Mouse (Mus musculus): Measurements from ENCODE around the gene Baiap3. TPM values are rescaled to one million over a fixed set of nuclear protein-coding genes. Genes with fewer than 3 reads are reported as not detected.
"Not testable (repeated sequence)": the region's sequence is repeated elsewhere in the genome, so short reads cannot be mapped to it uniquely, and the experiment has no call there.

Gene Baiap3
- polyA plus RNA-seq, 1 experiment = not detected

- no peak overlapping the region for H3K27ac ChIP-seq (ENCODE audit: insufficient read depth, low read depth, low read length)
- TF ChIP-seq POLR2A (IDR thresholded peaks at IDR 0.05; ENCODE audit: insufficient read depth, low read depth, low read length) = no peak
- no peak for TF ChIP-seq CTCF (IDR thresholded peaks at IDR 0.05; ENCODE audit: insufficient read depth, low read depth, low read length)
- peaks cover 37% of the 10 kb centered on the region for H3K4me1 ChIP-seq (ENCODE audit: control insufficient read depth, insufficient read depth, low read length)
- 10% methylated on average over 10 of the region's 10 CpGs for WGBS
- H3K4me3 ChIP-seq (ENCODE audit: insufficient read depth, low read depth, low read length) = peak overlapping the region; percentile 16
These were observed 2.4 kb downstream of the Baiap3 start for GRCm38 (mm10) chr17:25253760-25254159.

DNA sequence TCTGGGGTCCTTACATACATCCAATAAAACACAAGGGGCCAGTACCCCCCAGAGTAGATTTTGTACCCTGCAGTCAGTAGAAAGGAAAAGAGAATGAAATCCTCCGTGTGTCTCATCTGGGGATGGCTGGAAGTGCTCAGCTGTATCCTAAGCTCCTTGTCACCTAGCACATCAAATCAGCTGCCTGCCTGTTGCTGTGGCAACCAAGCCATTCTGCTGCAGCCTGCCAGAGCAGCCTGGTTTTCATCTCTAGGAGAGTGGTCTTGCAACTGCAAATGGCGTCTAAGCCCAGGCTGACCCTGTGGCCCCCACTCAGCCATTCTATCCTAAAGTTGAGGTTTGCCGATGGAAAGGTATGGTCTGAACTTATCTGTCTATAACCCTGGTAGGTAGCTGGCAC is 3.5 kb downstream of the Baiap3 start:
- TF ChIP-seq POLR2A (IDR thresholded peaks at IDR 0.05; ENCODE audit: insufficient read depth, low read depth, low read length) = no peak
- TF ChIP-seq CTCF (IDR thresholded peaks at IDR 0.05; ENCODE audit: insufficient read depth, low read depth, low read length) = no peak
- no peak overlapping the region for H3K27ac ChIP-seq (ENCODE audit: insufficient read depth, low read depth, low read length)
- 57% methylated on average over 3 of the region's 3 CpGs for WGBS
- H3K4me3 ChIP-seq (ENCODE audit: insufficient read depth, low read depth, low read length) = no peak overlapping the region
- peaks cover 32% of the 10 kb centered on the region for H3K4me1 ChIP-seq (ENCODE audit: control insufficient read depth, insufficient read depth, low read length)

DNA sequence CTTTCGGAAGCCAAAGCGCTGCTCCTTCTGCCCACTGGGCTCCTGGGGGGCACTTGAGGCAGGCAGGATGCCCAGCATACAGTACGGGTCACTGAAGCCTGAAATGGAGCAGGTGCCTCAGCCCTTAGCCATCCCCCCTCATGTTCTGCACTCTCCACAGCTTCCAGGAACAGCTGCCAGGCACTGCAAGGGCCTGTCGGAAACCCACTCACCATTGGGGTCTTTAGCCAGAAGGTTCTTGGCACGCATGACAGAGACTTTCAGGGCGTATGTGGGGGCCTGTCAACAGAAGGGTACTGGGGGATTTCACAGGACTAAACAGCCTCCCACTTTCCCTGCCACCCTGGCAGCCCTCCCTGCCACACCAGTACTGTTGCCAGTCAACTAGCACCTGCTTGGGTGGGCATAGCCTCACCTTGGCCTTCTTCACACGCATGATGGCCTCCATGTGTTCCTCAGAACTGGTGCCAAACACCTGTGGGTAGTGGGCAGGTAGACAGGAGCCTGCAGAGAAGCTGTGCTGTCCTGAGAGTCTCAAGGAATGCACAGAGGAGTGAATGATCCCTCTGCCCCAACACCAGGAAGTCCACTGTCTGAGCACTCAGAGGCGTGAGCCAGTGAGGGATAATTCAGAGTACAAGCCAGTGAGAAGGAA is 5.9 kb downstream of the Baiap3 start:
- WGBS = 60% methylated on average over 8 of the region's 8 CpGs
- Histone ChIP-seq H3K4me1 (ENCODE audit: control insufficient read depth, insufficient read depth, low read length) (peaks cover 20% of the 10 kb centered on the region), H3K27ac (ENCODE audit: insufficient read depth, low read depth, low read length) (no peak overlapping the region), H3K4me3 (ENCODE audit: insufficient read depth, low read depth, low read length) (no peak overlapping the region)
- TF ChIP-seq CTCF (IDR thresholded peaks at IDR 0.05; ENCODE audit: insufficient read depth, low read depth, low read length) (no peak), POLR2A (IDR thresholded peaks at IDR 0.05; ENCODE audit: insufficient read depth, low read depth, low read length) (no peak)

DNA sequence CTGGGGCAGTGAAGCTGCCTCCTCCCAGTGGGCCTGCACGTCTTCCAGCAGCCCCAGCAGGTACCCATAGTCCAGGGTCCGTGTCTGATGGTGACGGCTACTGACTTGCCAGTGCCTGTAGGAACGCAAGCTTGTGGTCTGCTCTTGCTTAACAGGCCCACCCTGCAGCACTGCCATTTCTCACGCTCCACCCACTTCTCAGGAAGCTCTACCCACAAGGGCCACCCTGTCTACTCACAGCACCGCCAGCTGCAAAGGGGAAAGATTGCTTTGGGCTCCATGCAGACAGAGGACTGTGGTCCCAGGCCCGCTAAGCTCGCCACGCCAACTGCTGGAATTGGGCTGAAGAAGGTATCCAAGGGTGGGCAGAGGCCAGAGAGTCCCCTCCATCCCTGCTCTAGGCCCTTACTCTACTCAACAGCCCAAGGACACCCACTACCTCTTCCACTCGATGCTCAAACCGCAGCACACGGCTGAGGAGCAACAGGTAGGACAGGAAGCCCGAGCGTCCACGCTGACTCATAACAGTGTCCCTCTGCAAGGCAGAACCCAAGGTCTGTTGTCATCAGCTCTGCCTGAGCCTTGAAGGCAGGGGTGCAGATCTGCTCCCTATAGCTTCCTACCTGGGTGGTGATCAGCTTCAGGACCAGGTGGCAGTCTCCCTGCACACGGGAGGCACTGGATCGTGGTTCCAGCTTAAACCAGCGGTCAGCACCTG is 8.0 kb downstream of the Baiap3 start:
- TF ChIP-seq POLR2A (IDR thresholded peaks at IDR 0.05; ENCODE audit: insufficient read depth, low read depth, low read length) = no peak
- no peak for TF ChIP-seq CTCF (IDR thresholded peaks at IDR 0.05; ENCODE audit: insufficient read depth, low read depth, low read length)

GRCm38 (mm10) chr17:25244239-25244638 is 11.9 kb downstream of the Baiap3 start:
- Histone ChIP-seq H3K4me3 (ENCODE audit: insufficient read depth, low read depth, low read length) (no peak overlapping the region), H3K4me1 (ENCODE audit: control insufficient read depth, insufficient read depth, low read length) (peaks cover 8% of the 10 kb centered on the region), H3K27ac (ENCODE audit: insufficient read depth, low read depth, low read length) (no peak overlapping the region)
- TF ChIP-seq POLR2A (IDR thresholded peaks at IDR 0.05; ENCODE audit: insufficient read depth, low read depth, low read length) (no peak), CTCF (IDR thresholded peaks at IDR 0.05; ENCODE audit: insufficient read depth, low read depth, low read length) (no peak)
- 89% methylated on average over 16 of the region's 16 CpGs for WGBS

More for the DNA sequence above, 8.0 kb downstream of the Baiap3 start:
- H3K27ac ChIP-seq (ENCODE audit: insufficient read depth, low read depth, low read length) = no peak overlapping the region
- H3K4me1 ChIP-seq (ENCODE audit: control insufficient read depth, insufficient read depth, low read length) = peaks cover 3% of the 10 kb centered on the region
- H3K4me3 ChIP-seq (ENCODE audit: insufficient read depth, low read depth, low read length) = no peak overlapping the region
- 81% methylated on average over 18 of the region's 18 CpGs for WGBS

DNA sequence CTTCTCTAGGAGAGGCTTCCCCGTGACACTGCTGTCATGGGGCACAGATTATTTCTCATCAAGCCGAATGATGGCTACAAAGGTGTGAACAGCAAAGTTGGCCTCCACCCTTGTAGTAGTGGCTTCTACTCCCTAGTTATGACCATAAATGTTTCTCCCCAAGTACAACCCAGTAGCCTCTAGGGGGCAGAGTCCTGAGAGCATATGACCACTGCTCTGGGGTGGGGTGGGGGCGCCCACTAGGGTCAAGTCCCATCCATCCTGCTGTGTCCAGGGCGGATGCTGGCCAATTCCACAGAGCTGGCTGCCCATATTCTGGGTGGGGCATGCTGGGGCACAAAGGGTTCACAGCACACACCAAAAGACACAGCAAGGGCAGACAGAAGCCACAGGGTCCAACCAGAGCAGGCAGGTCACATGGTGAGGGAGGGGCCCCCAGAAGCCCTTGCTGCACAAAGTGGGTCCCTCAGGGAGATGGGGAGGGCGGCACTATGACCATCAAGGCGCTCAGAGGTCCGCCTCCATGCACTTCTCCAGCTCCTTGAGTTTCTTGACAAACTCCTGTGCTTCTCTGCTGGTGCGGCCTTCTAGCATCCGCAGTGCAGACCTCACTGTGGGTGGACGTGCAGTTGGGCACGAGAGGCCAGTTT is 12.9 kb downstream of the Baiap3 start:
- Histone ChIP-seq H3K4me3 (ENCODE audit: insufficient read depth, low read depth, low read length) (no peak overlapping the region), H3K27ac (ENCODE audit: insufficient read depth, low read depth, low read length) (no peak overlapping the region), H3K4me1 (ENCODE audit: control insufficient read depth, insufficient read depth, low read length) (peaks cover 8% of the 10 kb centered on the region)
- no peak for TF ChIP-seq POLR2A (IDR thresholded peaks at IDR 0.05; ENCODE audit: insufficient read depth, low read depth, low read length)
- no peak for TF ChIP-seq CTCF (IDR thresholded peaks at IDR 0.05; ENCODE audit: insufficient read depth, low read depth, low read length)
- 88% methylated on average over 11 of the region's 11 CpGs for WGBS

- Histone ChIP-seq H3K4me1 (ENCODE audit: control insufficient read depth, insufficient read depth, low read length) (peaks cover 8% of the 10 kb centered on the region), H3K4me3 (ENCODE audit: insufficient read depth, low read depth, low read length) (peak within 1 kb of the TSS; percentile 76), H3K27ac (ENCODE audit: insufficient read depth, low read depth, low read length) (peak within 1 kb of the TSS; percentile 47; the same call in 1 of the 2 replicates)
- TF ChIP-seq POLR2A (IDR thresholded peaks at IDR 0.05; ENCODE audit: insufficient read depth, low read depth, low read length) (peak; percentile 91), CTCF (IDR thresholded peaks at IDR 0.05; ENCODE audit: insufficient read depth, low read depth, low read length) (no peak)
- WGBS = under 1% methylated on average over 79 of the region's 80 CpGs
These were observed 16.2 kb downstream of the Baiap3 start, which contains the start of the genes Gnptg and Tsr3 for GRCm38 (mm10) chr17:25239695-25240636. TSS of gene Gnptg (minus strand) at chr17:25240124. TSS of gene Tsr3 (plus strand) at chr17:25240170.

- H3K27ac ChIP-seq (ENCODE audit: insufficient read depth, low read depth, low read length) = no peak overlapping the region
- TF ChIP-seq POLR2A (IDR thresholded peaks at IDR 0.05; ENCODE audit: insufficient read depth, low read depth, low read length) = no peak
- WGBS = 76% methylated on average over 9 of the region's 9 CpGs
- H3K4me1 ChIP-seq (ENCODE audit: control insufficient read depth, insufficient read depth, low read length) = no peaks in the 10 kb centered on the region
- no peak overlapping the region for H3K4me3 ChIP-seq (ENCODE audit: insufficient read depth, low read depth, low read length)
These were observed 20.5 kb downstream of the Baiap3 start for GRCm38 (mm10) chr17:25235635-25236034.

- not testable (repeated sequence) for H3K4me1 ChIP-seq (ENCODE audit: control insufficient read depth, insufficient read depth, low read length); H3K4me3 ChIP-seq (ENCODE audit: insufficient read depth, low read depth, low read length); H3K27ac ChIP-seq (ENCODE audit: insufficient read depth, low read depth, low read length)
- WGBS = 80% methylated on average over 7 of the region's 11 CpGs
These were observed 24.5 kb downstream of the Baiap3 start for GRCm38 (mm10) chr17:25231621-25232020.
